Mouse (Mus musculus) gastrocnemius, adult 2 months (tissue): ENCODE results near the gene Gabrr2. TPM values are rescaled to one million over a fixed set of nuclear protein-coding genes. Genes with fewer than 3 reads are reported as not detected.
A peak's percentile ranks its signal among the peaks of the same experiment; 100 is the strongest.
"Not testable (repeated sequence)": the region's sequence is repeated elsewhere in the genome, so short reads cannot be mapped to it uniquely, and the experiment has no call there.

Experiments used
- DNase-seq: peaks from one replicate; pipeline ENCODE4 v3.0.0; 2022
- H3K27ac ChIP-seq: fragments of 200-600 bp; 2 replicates; pipeline ENCODE4 v1.8.1; 2022; ENCODE audit warnings: mild to moderate bottlenecking
- H3K4me3 ChIP-seq: fragments of 200-600 bp; 2 replicates; pipeline ENCODE4 v1.8.1; 2022; ENCODE audit warnings: mild to moderate bottlenecking, moderate library complexity
- CTCF ChIP-seq: fragments of 200-600 bp; IDR thresholded peaks from 2 replicates; pipeline ENCODE4 v1.8.1; 2022; ENCODE audit warnings: antibody characterized with exemption, mild to moderate bottlenecking, moderate library complexity
- intact Hi-C: fragments of 180-260 bp; cut with DNase I; formaldehyde crosslinking; loops from one replicate; pipeline ENCODE4 v1.15.1; 2025
- total RNA-seq, 2 experiments: library from RNA; stranded (reverse); gene quantifications; 2 replicates each; pipeline ENCODE4 v1.2.3; 2021

The Gabrr2 gene
- total RNA-seq, 2 experiments from 2014 or later = 2.8 to 4.7 TPM

GRCm38 (mm10) chr4:33072526-33073161 is 9.8 kb downstream of the Gabrr2 start:
- intact Hi-C loops = no loop called here
- no peak for TF ChIP-seq CTCF
- Histone ChIP-seq H3K4me3 (no peak overlapping the region), H3K27ac (no peak overlapping the region)
- no peak for DNase-seq

- H3K4me3 ChIP-seq = no peak overlapping the region
- no peak for TF ChIP-seq CTCF
- no peak overlapping the region for H3K27ac ChIP-seq
- intact Hi-C loops = no loop called here
- no peak for DNase-seq
These were observed 11.6 kb downstream of the Gabrr2 start for GRCm38 (mm10) chr4:33074406-33074805.

- H3K4me3 ChIP-seq = no peak overlapping the region
- no peak overlapping the region for H3K27ac ChIP-seq
- intact Hi-C loops = no loop called here
- no peak for TF ChIP-seq CTCF
- DNase-seq = no peak
These were observed 12.1 kb downstream of the Gabrr2 start for GRCm38 (mm10) chr4:33074851-33075250.

- intact Hi-C loops = no loop called here
- TF ChIP-seq CTCF = no peak
- no peak for DNase-seq
- no peak overlapping the region for H3K27ac ChIP-seq
- no peak overlapping the region for H3K4me3 ChIP-seq
These were observed 13.2 kb downstream of the Gabrr2 start for GRCm38 (mm10) chr4:33075776-33076524.

GRCm38 (mm10) chr4:33077161-33077560 is 14.4 kb downstream of the Gabrr2 start:
- intact Hi-C loops = no loop called here

GRCm38 (mm10) chr4:33077724-33078123 is 14.9 kb downstream of the Gabrr2 start:
- intact Hi-C loops = no loop called here
- no peak for TF ChIP-seq CTCF
- DNase-seq = no peak
- Histone ChIP-seq H3K4me3 (no peak overlapping the region), H3K27ac (no peak overlapping the region)

More at GRCm38 (mm10) chr4:33077161-33077560, 14.4 kb downstream of the Gabrr2 start:
- Histone ChIP-seq H3K27ac (no peak overlapping the region), H3K4me3 (no peak overlapping the region)
- no peak for DNase-seq
- no peak for TF ChIP-seq CTCF

- H3K27ac ChIP-seq = no peak overlapping the region
- intact Hi-C loops = no loop called here
- TF ChIP-seq CTCF = no peak
- no peak for DNase-seq
- no peak overlapping the region for H3K4me3 ChIP-seq
These were observed 15.7 kb downstream of the Gabrr2 start for GRCm38 (mm10) chr4:33078492-33078891.

GRCm38 (mm10) chr4:33099118-33099694 is 36.4 kb downstream of the Gabrr2 start:
- TF ChIP-seq CTCF = no peak
- DNase-seq = no peak
- H3K4me3 ChIP-seq = no peak overlapping the region
- intact Hi-C loops = no loop called here
- no peak overlapping the region for H3K27ac ChIP-seq

GRCm38 (mm10) chr4:33109720-33110458 is 47.1 kb downstream of the Gabrr2 start:
- no peak for DNase-seq
- Histone ChIP-seq H3K4me3 (no peak overlapping the region), H3K27ac (no peak overlapping the region)
- intact Hi-C loops = no loop called here
- TF ChIP-seq CTCF = no peak

GRCm38 (mm10) chr4:33110845-33111244 is 48.0 kb downstream of the Gabrr2 start:
- TF ChIP-seq CTCF = no peak
- Histone ChIP-seq H3K4me3 (no peak overlapping the region), H3K27ac (no peak overlapping the region)
- DNase-seq = no peak
- intact Hi-C loops = no loop called here

GRCm38 (mm10) chr4:33111358-33111757 is 48.6 kb downstream of the Gabrr2 start:
- Histone ChIP-seq H3K27ac (no peak overlapping the region), H3K4me3 (no peak overlapping the region)
- intact Hi-C loops = no loop called here
- no peak for DNase-seq
- TF ChIP-seq CTCF = no peak

- intact Hi-C loops, DNase-seq, H3K4me3 ChIP-seq, H3K27ac ChIP-seq: not testable (repeated sequence)
These were observed 50.1 kb downstream of the Gabrr2 start for GRCm38 (mm10) chr4:33112866-33113265.

GRCm38 (mm10) chr4:33119118-33119517 is 56.3 kb downstream of the Gabrr2 start:
- not testable (repeated sequence) for H3K27ac ChIP-seq, H3K4me3 ChIP-seq
- peak; percentile 82 for TF ChIP-seq CTCF
- intact Hi-C loops = loop anchor here (2.0 to 5.0 kb wide), 4 partner anchors 52 to 532 kb away; partner anchors contain the start of genes Ankrd6 and Ube2j1
- DNase-seq = peak; percentile 76
